Mouse (Mus musculus) urinary bladder, adult 2 months (tissue): ENCODE data around the gene Rep15. TPM values are rescaled to one million over a fixed set of nuclear protein-coding genes. Genes with fewer than 3 reads are reported as not detected.

ENCODE experiments used
- DNase-seq: peaks from one replicate; pipeline ENCODE4 v3.0.0; 2022; ENCODE audit warnings: low spot score
- polyA plus RNA-seq: library from polyadenylated mRNA; depleted of rRNA; stranded (reverse); fragments of >200 nt; gene quantifications from 2 replicates; pipeline ENCODE4 v1.2.3, GENCODE M21; 2012; rRNA removed

The Rep15 gene
- polyA plus RNA-seq: 1.2 and 1.3 TPM in 2 replicates

- DNase-seq: no peak
These were observed at the start of gene Rep15 for GRCm38 (mm10) chr6:147032303-147032925. Gene Rep15, plus strand, starts transcription at chr6:147032584.

GRCm38 (mm10) chr6:146984569-146984968, 47.8 kb upstream of the Rep15 start:
- no peak for DNase-seq

GRCm38 (mm10) chr6:146994236-146994635, 38.1 kb upstream of the Rep15 start:
- DNase-seq: no peak

- DNase-seq: no peak
These were observed 37.0 kb upstream of the Rep15 start for GRCm38 (mm10) chr6:146995391-146995790.

- no peak for DNase-seq
These were observed 36.5 kb upstream of the Rep15 start for GRCm38 (mm10) chr6:146995878-146996277.

- no peak for DNase-seq
These were observed 35.4 kb upstream of the Rep15 start for GRCm38 (mm10) chr6:146997006-146997405.

- no peak for DNase-seq
These were observed 33.7 kb upstream of the Rep15 start for GRCm38 (mm10) chr6:146998710-146999109.

GRCm38 (mm10) chr6:146999302-146999701, 33.1 kb upstream of the Rep15 start:
- DNase-seq: no peak

GRCm38 (mm10) chr6:146999755-147000154, 32.6 kb upstream of the Rep15 start:
- no peak for DNase-seq

- no peak for DNase-seq
These were observed 24.2 kb upstream of the Rep15 start for GRCm38 (mm10) chr6:147008148-147008547.

GRCm38 (mm10) chr6:147010358-147010757, 22.0 kb upstream of the Rep15 start:
- DNase-seq: no peak

GRCm38 (mm10) chr6:147010811-147011520, 21.4 kb upstream of the Rep15 start:
- DNase-seq: no peak

GRCm38 (mm10) chr6:147011555-147011954, 20.8 kb upstream of the Rep15 start:
- DNase-seq: no peak

GRCm38 (mm10) chr6:147011977-147012376, 20.4 kb upstream of the Rep15 start:
- DNase-seq: no peak

GRCm38 (mm10) chr6:147013546-147013945, 18.8 kb upstream of the Rep15 start:
- DNase-seq: no peak

GRCm38 (mm10) chr6:147017906-147018305, 14.5 kb upstream of the Rep15 start:
- no peak for DNase-seq

GRCm38 (mm10) chr6:147018364-147018763, 14.0 kb upstream of the Rep15 start:
- DNase-seq: no peak

GRCm38 (mm10) chr6:147021181-147021580, 11.2 kb upstream of the Rep15 start:
- no peak for DNase-seq

- DNase-seq: no peak
These were observed 9.8 kb upstream of the Rep15 start for GRCm38 (mm10) chr6:147022375-147023132.

- DNase-seq: no peak
These were observed 9.3 kb upstream of the Rep15 start for GRCm38 (mm10) chr6:147023133-147023395.

GRCm38 (mm10) chr6:147023568-147023967, 8.8 kb upstream of the Rep15 start:
- no peak for DNase-seq

GRCm38 (mm10) chr6:147024761-147025160, 7.6 kb upstream of the Rep15 start:
- no peak for DNase-seq

- DNase-seq: no peak
These were observed 4.0 kb upstream of the Rep15 start for GRCm38 (mm10) chr6:147028396-147028795.
